ENCODE assay signal across 8 mouse cellular contexts in the genomic region with DNA sequence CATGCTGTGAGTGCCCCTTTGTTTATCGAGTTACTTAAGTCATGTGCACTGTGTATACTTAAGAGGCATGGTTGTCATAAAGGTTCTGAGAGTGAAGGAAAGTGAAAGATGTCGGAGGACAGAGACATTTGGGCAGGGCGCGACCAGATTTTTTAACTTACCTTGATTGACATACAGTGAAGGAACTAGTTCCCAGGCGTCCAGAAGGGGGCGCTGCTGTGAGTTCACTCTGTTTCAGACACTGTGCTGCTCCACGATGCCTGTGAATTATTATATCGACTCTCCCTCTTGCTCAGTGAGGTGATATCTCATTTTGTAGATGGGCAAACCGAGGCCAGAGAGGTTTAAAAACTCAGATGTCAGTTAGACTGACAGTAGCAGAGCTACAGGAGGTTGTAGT. TPM values are rescaled to one million over a fixed set of nuclear protein-coding genes. Genes with fewer than 3 reads are reported as not detected.
DNase-seq lines count a peak whose midpoint lies in the region; ATAC-seq and TF ChIP-seq lines count a peak whose summit lies in the region.

No protein-coding gene starts in this region.

- H3K9ac ChIP-seq in kidney, postnatal 0 days (ENCODE audit: low read depth, low read length): no peak overlapping the region
- H3K9ac ChIP-seq in liver, embryonic 11.5 days (ENCODE audit: low read depth, low read length): no peak overlapping the region
- H3K9ac ChIP-seq in forebrain, embryonic 13.5 days: no peak overlapping the region

- no peak overlapping the region for H3K4me3 ChIP-seq in kidney, postnatal 0 days (replicated peaks; ENCODE audit: low read depth, low read length)
- no peak overlapping the region for H3K4me3 ChIP-seq in liver, embryonic 11.5 days (ENCODE audit: low read depth, low read length)
- H3K4me3 ChIP-seq in testis, adult 2 months (ENCODE audit: control insufficient read depth, low read depth, low read length): no peak overlapping the region; the same call in 1 of the 2 replicates
- H3K4me3 ChIP-seq in forebrain, embryonic 13.5 days: no peak overlapping the region

- H3K4me2 ChIP-seq in kidney, postnatal 0 days (ENCODE audit: low read length): no peak overlapping the region
- no peak overlapping the region for H3K4me2 ChIP-seq in liver, embryonic 11.5 days
- H3K4me2 ChIP-seq in forebrain, embryonic 13.5 days: no peak overlapping the region

- TF ChIP-seq CTCF in kidney, postnatal 0 days (IDR thresholded peaks at IDR 0.05; ENCODE audit: low read depth): peak; percentile 44; the same call in 1 of the 2 replicates
- peak; percentile 69 for TF ChIP-seq CTCF in Patski (IDR thresholded peaks at IDR 0.05)
- TF ChIP-seq CTCF in testis, adult 2 months (IDR thresholded peaks at IDR 0.05; ENCODE audit: control insufficient read depth, insufficient read depth, insufficient replicate concordance, low read depth, low read length): peak; percentile 67; the same call in 1 of the 2 replicates

- CTCF ChIA-PET in Patski (lab: Charles Lee): interaction anchor here (0.7 to 2.8 kb wide), 6 partner anchors 10 to 74 kb away, joined by 3 to 8 read pairs (median 4); partner anchors contain the start of gene Map2k6

- in situ Hi-C loops in Patski (cut with MboI; ENCODE audit: low pct_unique_long_range_greater_than_20kb): no loop called here

- no peaks in the 10 kb centered on the region for H3K36me3 ChIP-seq in kidney, postnatal 0 days (ENCODE audit: insufficient read depth, low read length)
- H3K36me3 ChIP-seq in liver, embryonic 11.5 days (ENCODE audit: control insufficient read depth, insufficient read depth, low read length): no peaks in the 10 kb centered on the region
- no peaks in the 10 kb centered on the region for H3K36me3 ChIP-seq in testis, adult 2 months (ENCODE audit: control insufficient read depth, insufficient read depth, low read length)
- no peaks in the 10 kb centered on the region; the same call in 1 of the 2 replicates for H3K36me3 ChIP-seq in forebrain, embryonic 13.5 days (ENCODE audit: poor library complexity, severe bottlenecking)

- no peaks in the 10 kb centered on the region for H3K27me3 ChIP-seq in kidney, postnatal 0 days (ENCODE audit: insufficient read depth, low read length)
- H3K27me3 ChIP-seq in Patski: no peaks in the 10 kb centered on the region
- H3K27me3 ChIP-seq in liver, embryonic 11.5 days (replicated peaks; ENCODE audit: control insufficient read depth, insufficient read depth, low read length): no peaks in the 10 kb centered on the region
- no peaks in the 10 kb centered on the region for H3K27me3 ChIP-seq in testis, adult 2 months (ENCODE audit: control insufficient read depth, insufficient read depth, low read length)
- H3K27me3 ChIP-seq in forebrain, embryonic 13.5 days: no peaks in the 10 kb centered on the region

- intact Hi-C loops in left cerebral cortex, postnatal 25 days (cut with DNase I): no loop called here

- 75% methylated on average over 9 of the region's 9 CpGs for WGBS in kidney, postnatal 0 days
- 53% methylated on average over 9 of the region's 9 CpGs for WGBS in liver, embryonic 11.5 days
- 77% methylated on average over 9 of the region's 9 CpGs for WGBS in forebrain, embryonic 13.5 days

- H3K4me1 ChIP-seq in kidney, postnatal 0 days (replicated peaks; ENCODE audit: insufficient read depth, low read length): peaks cover 7% of the 10 kb centered on the region
- H3K4me1 ChIP-seq in liver, embryonic 11.5 days (replicated peaks; ENCODE audit: control insufficient read depth, insufficient read depth, low read length): peaks cover 6% of the 10 kb centered on the region; the same call in 1 of the 2 replicates
- peaks cover 5% of the 10 kb centered on the region for H3K4me1 ChIP-seq in testis, adult 2 months (ENCODE audit: control insufficient read depth, insufficient read depth, low read length)
- H3K4me1 ChIP-seq in forebrain, embryonic 13.5 days: no peaks in the 10 kb centered on the region

- H3K9me3 ChIP-seq in kidney, postnatal 0 days (replicated peaks; ENCODE audit: low read length): no peaks in the 10 kb centered on the region
- no peaks in the 10 kb centered on the region for H3K9me3 ChIP-seq in liver, embryonic 11.5 days (ENCODE audit: control insufficient read depth, low read length)
- no peaks in the 10 kb centered on the region for H3K9me3 ChIP-seq in forebrain, embryonic 13.5 days (replicated peaks)

- no peak for ATAC-seq in kidney, postnatal 0 days (replicated peaks; ENCODE audit: low FRiP score, low read depth)
- no peak for ATAC-seq in Patski
- peak; percentile 63 for ATAC-seq in liver, embryonic 11.5 days (replicated peaks; ENCODE audit: low FRiP score)
- no peak for ATAC-seq in forebrain, embryonic 13.5 days

- no peak overlapping the region for H3K27ac ChIP-seq in kidney, postnatal 0 days
- no peak overlapping the region for H3K27ac ChIP-seq in liver, embryonic 11.5 days (ENCODE audit: low read depth, low read length)
- no peak overlapping the region for H3K27ac ChIP-seq in testis, adult 2 months (ENCODE audit: control insufficient read depth, insufficient read depth, low read depth, low read length)
- no peak overlapping the region for H3K27ac ChIP-seq in forebrain, embryonic 13.5 days

- no peak for TF ChIP-seq POLR2A in testis, adult 2 months (IDR thresholded peaks at IDR 0.05; ENCODE audit: control insufficient read depth, low read depth, low read length)

- POLR2A ChIA-PET in Patski (lab: Charles Lee): no interaction called here

- no peak for DNase-seq in kidney, postnatal 0 days (ENCODE audit: low spot score)
- DNase-seq in kidney, postnatal 14 days: no peak
- DNase-seq in Patski (ENCODE audit: low read depth, low spot score) (no peak), MN1 (ENCODE audit: low spot score) (no peak)
- DNase-seq in liver, embryonic 11.5 days (ENCODE audit: low spot score): no peak
- no peak for DNase-seq in left cerebral cortex, postnatal 25 days (ENCODE audit: low spot score in 2 of 2)

RNA-seq across cellular contexts. Expression of gene Map2k6, which starts 10.9 kb away (rescaled TPM):
- 12.7 and 12.8 TPM in 2 replicates for polyA plus RNA-seq in kidney, postnatal 0 days (2015; fragmentation: Nextera tagmentation; extraction: Ambion mirVana)
- polyA plus RNA-seq in Patski (2021): 14.3 TPM
- 14.8 and 15.0 TPM in 2 replicates for polyA plus RNA-seq in liver, embryonic 11.5 days (2014; fragmentation: Nextera tagmentation; extraction: Ambion mirVana)
- polyA plus RNA-seq in testis, adult 2 months (2012; rRNA removed): 0.49 and 0.68 TPM in 2 replicates
- total RNA-seq in left cerebral cortex, postnatal 25 days (2021): 10 to 100 TPM; 24.5 to 24.8 TPM
- 39.9 and 44.7 TPM in 2 replicates for polyA plus RNA-seq in forebrain, embryonic 13.5 days (2015; fragmentation: Nextera tagmentation; extraction: Ambion mirVana)
